Mouse (Mus musculus): ENCODE data around the gene Rce1. TPM values are rescaled to one million over a fixed set of nuclear protein-coding genes. Genes with fewer than 3 reads are reported as not detected.

Gene Rce1
- polyA plus RNA-seq, 2 experiments, result 20.0 to 23.6 TPM

DNA sequence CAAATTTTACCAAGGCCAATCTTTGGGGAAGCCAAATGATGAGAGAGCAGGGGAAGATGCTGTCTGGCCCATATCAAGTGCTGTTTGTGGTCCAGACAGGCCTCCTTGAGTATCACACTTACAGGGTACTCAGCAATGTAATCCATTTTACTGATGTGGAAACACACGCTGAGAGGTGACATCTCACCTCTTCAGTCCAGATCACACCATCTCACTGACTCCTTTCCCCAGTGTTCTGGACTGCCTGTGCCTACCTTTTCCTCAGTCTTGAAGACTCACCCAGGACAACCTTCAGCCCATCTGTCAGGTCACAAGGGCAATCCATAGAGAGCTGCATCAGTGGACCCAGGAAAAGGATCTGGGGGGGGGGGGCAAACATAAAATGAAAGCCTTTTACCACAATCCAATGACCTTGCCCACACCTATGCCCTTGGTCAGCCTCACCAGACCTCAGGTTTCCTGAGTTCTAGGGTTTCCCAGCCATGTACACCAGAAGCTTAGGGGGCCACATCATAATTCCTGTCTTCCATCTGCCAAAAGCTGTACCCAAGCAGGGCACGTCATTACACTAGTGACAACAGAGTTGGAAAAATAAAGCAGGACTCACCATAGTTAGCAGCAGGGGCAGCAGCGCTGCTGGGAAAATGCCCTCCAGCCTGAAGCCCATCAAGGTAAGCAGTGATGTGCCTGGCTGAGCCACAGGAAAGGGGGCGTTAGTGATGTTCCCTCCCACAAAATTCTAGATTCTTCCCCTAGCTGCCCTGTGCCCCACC is 849 bp downstream of the Rce1 start:
- Histone ChIP-seq H3K27ac (no peak overlapping the region), H3K36me3 (replicated peaks; ENCODE audit: control insufficient read depth, insufficient read depth, low read depth) (no peaks in the 10 kb centered on the region; the same call in none of the 2 replicates), H3K9me3 (ENCODE audit: control insufficient read depth, low read length) (no peaks in the 10 kb centered on the region), H3K4me1 (replicated peaks; ENCODE audit: control insufficient read depth in 2 of 2, insufficient read depth in 2 of 2, low read length in 1 of 2) (peaks cover 5 to 17% of the 10 kb centered on the region in 2 experiments; a peak in 3 of 4 replicates), H3K9ac (replicated peaks) (peak overlapping the region; percentile 82), H3K27me3 (ENCODE audit: control insufficient read depth, insufficient read depth, low read length) (no peaks in the 10 kb centered on the region), H3K4me3 (ENCODE audit: insufficient read depth in 1 of 2, low read depth in 2 of 2, low read length in 2 of 2) (peak overlapping the region; percentile 81 to 88), H3K4me2 (ENCODE audit: low read depth) (peak overlapping the region; percentile 85)
- TF ChIP-seq CTCF (IDR thresholded peaks at IDR 0.05; ENCODE audit: low read depth) (no peak), EP300 (IDR thresholded peaks at IDR 0.05; ENCODE audit: low read depth) (no peak)
- DNase-seq (ENCODE audit: low read depth in 3 of 3, low spot score in 3 of 3) (no peak), ATAC-seq (ENCODE audit: insufficient read depth) (peak; percentile 8)
- WGBS (ENCODE audit: insufficient replicate concordance), result 32% methylated on average over 4 of the region's 4 CpGs

GRCm38 (mm10) chr19:4624006-4624405 is 1.4 kb downstream of the Rce1 start:
- no peak for ATAC-seq (ENCODE audit: insufficient read depth)
- no peak overlapping the region for H3K27ac ChIP-seq

GRCm38 (mm10) chr19:4623419-4623818 is 2.0 kb downstream of the Rce1 start:
- DNase-seq (ENCODE audit: low read depth in 3 of 3, low spot score in 3 of 3) (no peak), ATAC-seq (ENCODE audit: insufficient read depth) (no peak)
- H3K27me3 ChIP-seq (ENCODE audit: control insufficient read depth, insufficient read depth, low read length), result no peaks in the 10 kb centered on the region
- H3K9ac ChIP-seq (replicated peaks), result no peak overlapping the region
- H3K4me1 ChIP-seq (replicated peaks; ENCODE audit: control insufficient read depth in 2 of 2, insufficient read depth in 2 of 2, low read length in 1 of 2), result peaks cover 5 to 17% of the 10 kb centered on the region in 2 experiments; a peak in 3 of 4 replicates
- H3K9me3 ChIP-seq (ENCODE audit: control insufficient read depth, low read length), result no peaks in the 10 kb centered on the region
- no peak overlapping the region for H3K4me3 ChIP-seq (ENCODE audit: insufficient read depth in 1 of 2, low read depth in 2 of 2, low read length in 2 of 2)
- no peak overlapping the region for H3K27ac ChIP-seq
- 86% methylated on average over 9 of the region's 9 CpGs for WGBS (ENCODE audit: insufficient replicate concordance)
- H3K36me3 ChIP-seq (replicated peaks; ENCODE audit: control insufficient read depth, insufficient read depth, low read depth), result no peaks in the 10 kb centered on the region; the same call in none of the 2 replicates
- H3K4me2 ChIP-seq (ENCODE audit: low read depth), result no peak overlapping the region
- TF ChIP-seq EP300 (IDR thresholded peaks at IDR 0.05; ENCODE audit: low read depth), result no peak
- no peak for TF ChIP-seq CTCF (IDR thresholded peaks at IDR 0.05; ENCODE audit: low read depth)

More at GRCm38 (mm10) chr19:4624006-4624405, 1.4 kb downstream of the Rce1 start:
- no peak for TF ChIP-seq CTCF (IDR thresholded peaks at IDR 0.05; ENCODE audit: low read depth)
- TF ChIP-seq EP300 (IDR thresholded peaks at IDR 0.05; ENCODE audit: low read depth), result no peak
- Histone ChIP-seq H3K4me3 (ENCODE audit: insufficient read depth in 1 of 2, low read depth in 2 of 2, low read length in 2 of 2) (no peak overlapping the region), H3K9me3 (ENCODE audit: control insufficient read depth, low read length) (no peaks in the 10 kb centered on the region), H3K36me3 (replicated peaks; ENCODE audit: control insufficient read depth, insufficient read depth, low read depth) (no peaks in the 10 kb centered on the region; the same call in none of the 2 replicates), H3K4me1 (replicated peaks; ENCODE audit: control insufficient read depth in 2 of 2, insufficient read depth in 2 of 2, low read length in 1 of 2) (peaks cover 5 to 17% of the 10 kb centered on the region in 2 experiments; a peak in 3 of 4 replicates), H3K27me3 (ENCODE audit: control insufficient read depth, insufficient read depth, low read length) (no peaks in the 10 kb centered on the region), H3K4me2 (ENCODE audit: low read depth) (no peak overlapping the region), H3K9ac (replicated peaks) (no peak overlapping the region)
- 87% methylated on average over 12 of the region's 12 CpGs for WGBS (ENCODE audit: insufficient replicate concordance)
- DNase-seq (ENCODE audit: low read depth in 3 of 3, low spot score in 3 of 3), result no peak

DNA sequence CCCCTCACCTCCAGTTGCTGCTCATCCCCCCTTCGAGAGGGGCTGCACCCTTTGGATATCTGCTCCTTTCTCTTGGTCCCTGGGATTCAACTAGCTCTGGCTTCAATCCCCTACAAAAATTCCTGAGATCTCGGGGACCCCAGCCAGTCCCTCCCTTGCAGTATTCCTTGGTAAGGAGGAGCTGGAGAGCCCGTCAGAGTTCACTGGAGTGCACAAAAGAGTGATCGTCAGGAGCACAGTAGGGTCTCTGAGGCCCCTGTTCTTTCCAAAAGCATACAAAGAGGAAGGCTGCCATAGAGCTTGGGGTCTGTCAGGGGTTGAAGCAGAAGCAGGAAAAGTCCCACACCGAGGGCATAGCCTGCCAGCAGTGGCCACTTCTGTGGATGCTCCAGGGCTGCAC is 2.7 kb downstream of the Rce1 start:
- Histone ChIP-seq H3K36me3 (replicated peaks; ENCODE audit: control insufficient read depth, insufficient read depth, low read depth) (no peaks in the 10 kb centered on the region; the same call in none of the 2 replicates), H3K4me3 (ENCODE audit: insufficient read depth in 1 of 2, low read depth in 2 of 2, low read length in 2 of 2) (no peak overlapping the region), H3K9me3 (ENCODE audit: control insufficient read depth, low read length) (no peaks in the 10 kb centered on the region), H3K9ac (replicated peaks) (no peak overlapping the region), H3K27ac (no peak overlapping the region), H3K4me2 (ENCODE audit: low read depth) (no peak overlapping the region), H3K4me1 (replicated peaks; ENCODE audit: control insufficient read depth in 2 of 2, insufficient read depth in 2 of 2, low read length in 1 of 2) (peaks cover 5 to 14% of the 10 kb centered on the region in 2 experiments; a peak in 3 of 4 replicates), H3K27me3 (ENCODE audit: control insufficient read depth, insufficient read depth, low read length) (no peaks in the 10 kb centered on the region)
- TF ChIP-seq CTCF (IDR thresholded peaks at IDR 0.05; ENCODE audit: low read depth), result no peak
- TF ChIP-seq EP300 (IDR thresholded peaks at IDR 0.05; ENCODE audit: low read depth), result no peak
- 75% methylated on average over 5 of the region's 5 CpGs for WGBS (ENCODE audit: insufficient replicate concordance)
- ATAC-seq (ENCODE audit: insufficient read depth), result no peak
- DNase-seq (ENCODE audit: low read depth in 3 of 3, low spot score in 3 of 3), result no peak

DNA sequence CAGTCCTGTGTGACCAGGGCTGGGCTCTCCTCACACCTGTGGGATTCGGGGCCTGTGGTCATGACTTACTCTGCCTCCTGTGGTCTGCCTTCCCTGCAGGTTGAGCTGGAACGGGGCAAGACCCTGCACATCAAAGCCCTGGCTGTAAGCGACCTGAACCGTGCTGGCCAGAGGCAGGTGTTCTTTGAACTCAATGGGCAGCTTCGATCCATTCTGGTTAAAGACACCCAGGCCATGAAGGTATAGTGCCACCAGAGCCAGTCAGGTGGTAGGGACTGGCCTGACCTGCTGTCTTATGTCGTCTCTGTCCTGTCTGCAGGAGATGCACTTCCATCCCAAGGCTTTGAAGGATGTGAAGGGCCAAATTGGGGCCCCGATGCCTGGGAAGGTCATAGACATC is 4.7 kb downstream of the Rce1 start:
- Histone ChIP-seq H3K4me2 (ENCODE audit: low read depth) (no peak overlapping the region), H3K27ac (no peak overlapping the region), H3K36me3 (replicated peaks; ENCODE audit: control insufficient read depth, insufficient read depth, low read depth) (no peaks in the 10 kb centered on the region; the same call in none of the 2 replicates), H3K9me3 (ENCODE audit: control insufficient read depth, low read length) (no peaks in the 10 kb centered on the region), H3K4me3 (ENCODE audit: insufficient read depth in 1 of 2, low read depth in 2 of 2, low read length in 2 of 2) (no peak overlapping the region), H3K4me1 (replicated peaks; ENCODE audit: control insufficient read depth in 2 of 2, insufficient read depth in 2 of 2, low read length in 1 of 2) (peaks cover 4 to 15% of the 10 kb centered on the region in 2 experiments; a peak in 3 of 4 replicates), H3K27me3 (ENCODE audit: control insufficient read depth, insufficient read depth, low read length) (no peaks in the 10 kb centered on the region), H3K9ac (replicated peaks) (no peak overlapping the region)
- 82% methylated on average over 7 of the region's 7 CpGs for WGBS (ENCODE audit: insufficient replicate concordance)
- ATAC-seq (ENCODE audit: insufficient read depth) (no peak), DNase-seq (ENCODE audit: low read depth in 3 of 3, low spot score in 3 of 3) (no peak)
- no peak for TF ChIP-seq EP300 (IDR thresholded peaks at IDR 0.05; ENCODE audit: low read depth)
- no peak for TF ChIP-seq CTCF (IDR thresholded peaks at IDR 0.05; ENCODE audit: low read depth)
